ENCODE assay signal across 14 mouse cellular contexts in genomic region chr4:57021288-57021687, GRCm38 (mm10). TPM values are rescaled to one million over a fixed set of nuclear protein-coding genes. Genes with fewer than 3 reads are reported as not detected.
DNase-seq lines count a peak whose midpoint lies in the region; ATAC-seq and TF ChIP-seq lines count a peak whose summit lies in the region.
"Had no signal": no experiment of that assay in that cellular context is flagged by ENCODE, and none has a peak within 500 bp of the region (broad histone marks: within the 10 kb centered on the region; RNA-seq: fewer than 3 reads in every experiment).

No protein-coding gene starts in this region.

- H3K4me2 ChIP-seq in midbrain, embryonic 14.5 days (ENCODE audit: low read length): no peak overlapping the region
- H3K4me2 ChIP-seq in midbrain, embryonic 13.5 days (replicated peaks): no peak overlapping the region
- H3K4me2 ChIP-seq: heart, embryonic 13.5 days had no signal

- intact Hi-C loops in heart, adult 2 months (cut with DNase I): no loop called here
- intact Hi-C loops in heart, postnatal 14 days (cut with DNase I): no loop called here

- no peak overlapping the region for H3K27ac ChIP-seq in heart, adult 2 months
- no peak overlapping the region for H3K27ac ChIP-seq in midbrain, embryonic 14.5 days (replicated peaks; ENCODE audit: low read depth, low read length)
- H3K27ac ChIP-seq in midbrain, embryonic 13.5 days: no peak overlapping the region
- H3K27ac ChIP-seq: heart, embryonic 13.5 days had no signal

- DNase-seq in heart, adult 2 months: no peak
- DNase-seq in heart, postnatal 14 days: no peak
- peak; percentile 24 for DNase-seq in midbrain, embryonic 14.5 days
- peak; percentile 81 for DNase-seq in ZHBTc4 (ENCODE audit: low read depth, low spot score)
- DNase-seq in splenic B cell, adult 2 months (ENCODE audit: low read depth, low spot score): peak; percentile 56
- DNase-seq in kidney, postnatal 36 days: no peak
- no peak for DNase-seq in MN1 (ENCODE audit: low spot score)
- DNase-seq: adrenal gland, postnatal 10 days; cerebellum, adult 8-10 months; left cerebral cortex, postnatal 4 days had no signal

- H3K79me2 ChIP-seq in heart, adult 2 months (replicated peaks; ENCODE audit: control insufficient read depth, insufficient read depth, low read length): no peaks in the 10 kb centered on the region

- ATAC-seq in midbrain, embryonic 14.5 days (ENCODE audit: low FRiP score, low TSS enrichment): no peak
- no peak for ATAC-seq in midbrain, embryonic 13.5 days
- ATAC-seq: inflammation-experienced regulatory T-cells, adult 6 months had no signal

- WGBS in heart, adult 2 months: 95% methylated on average over 3 of the region's 3 CpGs
- WGBS in midbrain, embryonic 14.5 days: 90% methylated on average over 3 of the region's 3 CpGs
- WGBS in midbrain, embryonic 13.5 days: 95% methylated on average over 3 of the region's 3 CpGs

- no peaks in the 10 kb centered on the region for H3K36me3 ChIP-seq in heart, adult 2 months (ENCODE audit: control insufficient read depth, insufficient read depth, low read length)
- no peaks in the 10 kb centered on the region for H3K36me3 ChIP-seq in midbrain, embryonic 14.5 days (ENCODE audit: control insufficient read depth, insufficient read depth, low read length)
- no peaks in the 10 kb centered on the region for H3K36me3 ChIP-seq in midbrain, embryonic 13.5 days
- H3K36me3 ChIP-seq in splenic B cell, adult 2 months (ENCODE audit: control insufficient read depth, insufficient read depth, low read length, poor library complexity, severe bottlenecking): no peaks in the 10 kb centered on the region
- H3K36me3 ChIP-seq: G1E; heart, embryonic 13.5 days had no signal

- TF ChIP-seq POLR2A in heart, adult 2 months (IDR thresholded peaks at IDR 0.05; ENCODE audit: insufficient read depth, low read depth, low read length): no peak

- no peak for TF ChIP-seq EP300 in heart, adult 2 months (IDR thresholded peaks at IDR 0.05; ENCODE audit: insufficient read depth, low read depth, low read length)

- no peaks in the 10 kb centered on the region for H3K27me3 ChIP-seq in heart, adult 2 months (ENCODE audit: control insufficient read depth, insufficient read depth, low read length)
- no peaks in the 10 kb centered on the region for H3K27me3 ChIP-seq in midbrain, embryonic 14.5 days (ENCODE audit: control insufficient read depth, insufficient read depth, low read length)
- no peaks in the 10 kb centered on the region for H3K27me3 ChIP-seq in midbrain, embryonic 13.5 days
- no peaks in the 10 kb centered on the region for H3K27me3 ChIP-seq in splenic B cell, adult 2 months (ENCODE audit: control insufficient read depth, insufficient read depth, low read length, poor library complexity, severe bottlenecking)

- H3K9ac ChIP-seq in heart, adult 2 months (ENCODE audit: low read depth, low read length): no peak overlapping the region
- H3K9ac ChIP-seq in midbrain, embryonic 14.5 days (replicated peaks; ENCODE audit: low read length): no peak overlapping the region
- no peak overlapping the region for H3K9ac ChIP-seq in midbrain, embryonic 13.5 days (replicated peaks)
- H3K9ac ChIP-seq: heart, embryonic 13.5 days had no signal

- H3K4me3 ChIP-seq in heart, adult 2 months: no peak overlapping the region
- no peak overlapping the region for H3K4me3 ChIP-seq in midbrain, embryonic 14.5 days (replicated peaks; ENCODE audit: low read depth, low read length)
- H3K4me3 ChIP-seq in midbrain, embryonic 13.5 days (replicated peaks): no peak overlapping the region
- H3K4me3 ChIP-seq: heart, embryonic 13.5 days had no signal

- peak; percentile 18; the same call in 1 of the 2 replicates for TF ChIP-seq CTCF in heart, adult 2 months (IDR thresholded peaks at IDR 0.05)

- H3K4me1 ChIP-seq in heart, adult 2 months (ENCODE audit: control insufficient read depth, insufficient read depth, low read length): no peaks in the 10 kb centered on the region
- H3K4me1 ChIP-seq in midbrain, embryonic 14.5 days (ENCODE audit: control insufficient read depth, insufficient read depth, low read length): no peaks in the 10 kb centered on the region
- no peaks in the 10 kb centered on the region for H3K4me1 ChIP-seq in midbrain, embryonic 13.5 days (replicated peaks)

- no peaks in the 10 kb centered on the region for H3K9me3 ChIP-seq in midbrain, embryonic 14.5 days (ENCODE audit: control insufficient read depth, low read length)
- H3K9me3 ChIP-seq in midbrain, embryonic 13.5 days: no peaks in the 10 kb centered on the region
- H3K9me3 ChIP-seq: heart, embryonic 13.5 days had no signal

RNA-seq across cellular contexts. Expression of gene Frrs1l, which starts 31.1 kb away (rescaled TPM):
- under 1 TPM; 0.03 to 0.05 TPM for total RNA-seq in heart, adult 2 months (2021)
- 0.06 and 0.09 TPM in 2 replicates for polyA plus RNA-seq in heart, adult 2 months (2012; rRNA removed)
- total RNA-seq in heart, postnatal 14 days (2021): under 1 TPM; 0.07 TPM
- polyA plus RNA-seq in midbrain, embryonic 14.5 days (2014; fragmentation: Nextera tagmentation; extraction: Ambion mirVana): 21.3 and 24.3 TPM in 2 replicates
- 10.9 and 12.0 TPM in 2 replicates for polyA plus RNA-seq in midbrain, embryonic 13.5 days (2015; fragmentation: Nextera tagmentation; extraction: Ambion mirVana)
- polyA plus RNA-seq: G1E; inflammation-experienced regulatory T-cells, adult 6 months had no signal

Comparison
In these comparisons a context has a peak if more than half of its experiments do, and no peak if none do; other contexts are left out.
1. DNase-seq: peak in midbrain, embryonic 14.5 days (single experiment), ZHBTc4 (single experiment) and splenic B cell, adult 2 months (single experiment); none in heart, adult 2 months (0 of 2), heart, postnatal 14 days (0 of 2), kidney, postnatal 36 days (0 of 2) and MN1 (single experiment).
2. RNA of gene Frrs1l, which starts 31.1 kb away (polyA plus RNA-seq): 21.3 to 24.3 TPM in midbrain, embryonic 14.5 days and 10.9 to 12.0 TPM in midbrain, embryonic 13.5 days; 0.06 to 0.09 TPM in heart, adult 2 months; every median in the first group is over 10 times any median in the second.